Comparison of ENCODE assay signal across 7 mouse cellular contexts in genomic region chr15:79062376-79063159, GRCm38 (mm10). TPM values are rescaled to one million over a fixed set of nuclear protein-coding genes. Genes with fewer than 3 reads are reported as not detected.
DNase-seq lines count a peak whose midpoint lies in the region; ATAC-seq lines count a peak whose summit lies in the region.

Gene Ankrd54 (minus strand): TSS chr15:79062893.

- under 1% methylated on average over 80 of the region's 80 CpGs for WGBS in embryonic facial prominence, embryonic 11.5 days
- under 1% methylated on average over 80 of the region's 80 CpGs for WGBS in limb, embryonic 10.5 days
- WGBS in midbrain, embryonic 13.5 days, result under 1% methylated on average over 80 of the region's 80 CpGs

- H3K27me3 ChIP-seq in embryonic facial prominence, embryonic 11.5 days (ENCODE audit: control insufficient read depth, insufficient read depth, low read length), result no peaks in the 10 kb centered on the region
- H3K27me3 ChIP-seq in limb, embryonic 10.5 days (ENCODE audit: low read depth, poor library complexity, severe bottlenecking), result no peaks in the 10 kb centered on the region
- H3K27me3 ChIP-seq in midbrain, embryonic 13.5 days, result no peaks in the 10 kb centered on the region

- peak within 1 kb of the TSS; percentile 72 for H3K4me2 ChIP-seq in embryonic facial prominence, embryonic 11.5 days (ENCODE audit: low read depth, low read length)
- H3K4me2 ChIP-seq in midbrain, embryonic 13.5 days (replicated peaks), result peak within 1 kb of the TSS; percentile 83

- ATAC-seq in embryonic facial prominence, embryonic 11.5 days (replicated peaks; ENCODE audit: insufficient number of reproducible peaks, low FRiP score, low TSS enrichment, low read depth), result peak; percentile 99
- ATAC-seq in granulocyte monocyte progenitor cell, adult 5-6 weeks (replicated peaks; ENCODE audit: poor library complexity, severe bottlenecking), result peak; percentile 98
- peak; percentile 100 for ATAC-seq in midbrain, embryonic 13.5 days

- H3K9ac ChIP-seq in embryonic facial prominence, embryonic 11.5 days (replicated peaks; ENCODE audit: low read length), result peak within 1 kb of the TSS; percentile 79
- peak within 1 kb of the TSS; percentile 86 for H3K9ac ChIP-seq in midbrain, embryonic 13.5 days (replicated peaks)

- H3K27ac ChIP-seq in embryonic facial prominence, embryonic 11.5 days (replicated peaks; ENCODE audit: low read depth, low read length), result no peak within 1 kb of the TSS
- H3K27ac ChIP-seq in limb, embryonic 10.5 days, result peak within 1 kb of the TSS; percentile 89
- peak within 1 kb of the TSS; percentile 75 for H3K27ac ChIP-seq in midbrain, embryonic 13.5 days

- H3K36me3 ChIP-seq in embryonic facial prominence, embryonic 11.5 days (replicated peaks; ENCODE audit: control insufficient read depth, insufficient read depth, low read depth, low read length), result no peaks in the 10 kb centered on the region
- H3K36me3 ChIP-seq in limb, embryonic 10.5 days, result peaks cover 37% of the 10 kb centered on the region
- H3K36me3 ChIP-seq in midbrain, embryonic 13.5 days, result peaks cover 35% of the 10 kb centered on the region

- H3K9me3 ChIP-seq in embryonic facial prominence, embryonic 11.5 days (replicated peaks; ENCODE audit: control insufficient read depth, low read length), result no peaks in the 10 kb centered on the region
- H3K9me3 ChIP-seq in limb, embryonic 10.5 days (replicated peaks), result no peaks in the 10 kb centered on the region
- H3K9me3 ChIP-seq in midbrain, embryonic 13.5 days, result no peaks in the 10 kb centered on the region

- H3K4me3 ChIP-seq in embryonic facial prominence, embryonic 11.5 days (ENCODE audit: low read depth, low read length), result peak within 1 kb of the TSS; percentile 94
- H3K4me3 ChIP-seq in limb, embryonic 10.5 days, result peak within 1 kb of the TSS; percentile 99
- peak within 1 kb of the TSS; percentile 84 for H3K4me3 ChIP-seq in midbrain, embryonic 13.5 days (replicated peaks)

- peak; percentile 99 for DNase-seq in adrenal gland, postnatal 14 days
- peak; percentile 99 for DNase-seq in embryonic facial prominence, embryonic 11.5 days (ENCODE audit: low spot score)
- DNase-seq in kidney, adult 11 months, result peak; percentile 99
- peak; percentile 94 for DNase-seq in limb, embryonic 10.5 days (ENCODE audit: low spot score)
- peak; percentile 93 for DNase-seq in spleen, adult 12 weeks (ENCODE audit: low spot score)

- no peaks in the 10 kb centered on the region; the same call in 1 of the 2 replicates for H3K4me1 ChIP-seq in embryonic facial prominence, embryonic 11.5 days (ENCODE audit: control insufficient read depth, insufficient read depth, low read length)
- peaks cover 51% of the 10 kb centered on the region for H3K4me1 ChIP-seq in limb, embryonic 10.5 days
- peaks cover 21% of the 10 kb centered on the region for H3K4me1 ChIP-seq in midbrain, embryonic 13.5 days (replicated peaks)

RNA-seq across cellular contexts. Expression of gene Ankrd54, which starts in this region (rescaled TPM):
- 23.3 and 24.1 TPM in 2 replicates for total RNA-seq in adrenal gland, postnatal 14 days (2021)
- polyA plus RNA-seq in embryonic facial prominence, embryonic 11.5 days (2014; fragmentation: Nextera tagmentation; extraction: Ambion mirVana), result 42.8 and 56.2 TPM in 2 replicates
- total RNA-seq in granulocyte monocyte progenitor cell, adult 5-6 weeks (2014; fragmentation: Nextera tagmentation), result 14.5 and 21.9 TPM in 2 replicates
- total RNA-seq in granulocyte monocyte progenitor cell, adult 5-6 weeks (2017), result 14.0 and 20.8 TPM in 2 replicates
- polyA plus RNA-seq in limb, embryonic 10.5 days (2016; fragmentation: Nextera tagmentation; extraction: Ambion mirVana), result 73.8 and 77.9 TPM in 2 replicates
- 52.6 and 56.4 TPM in 2 replicates for polyA plus RNA-seq in midbrain, embryonic 13.5 days (2015; fragmentation: Nextera tagmentation; extraction: Ambion mirVana)
